Mouse (Mus musculus) natural killer cell, adult 2 months (primary cell): ENCODE data around the gene Gm8082.
"Not testable (repeated sequence)": the region's sequence is repeated elsewhere in the genome, so short reads cannot be mapped to it uniquely, and the experiment has no call there.

Source experiments
- DNase-seq, 2 experiments: peaks; one replicate each; pipeline ENCODE4 v3.0.0; 2022; ENCODE audit warnings: low spot score in 2 of 2

Gene Gm8082

DNA sequence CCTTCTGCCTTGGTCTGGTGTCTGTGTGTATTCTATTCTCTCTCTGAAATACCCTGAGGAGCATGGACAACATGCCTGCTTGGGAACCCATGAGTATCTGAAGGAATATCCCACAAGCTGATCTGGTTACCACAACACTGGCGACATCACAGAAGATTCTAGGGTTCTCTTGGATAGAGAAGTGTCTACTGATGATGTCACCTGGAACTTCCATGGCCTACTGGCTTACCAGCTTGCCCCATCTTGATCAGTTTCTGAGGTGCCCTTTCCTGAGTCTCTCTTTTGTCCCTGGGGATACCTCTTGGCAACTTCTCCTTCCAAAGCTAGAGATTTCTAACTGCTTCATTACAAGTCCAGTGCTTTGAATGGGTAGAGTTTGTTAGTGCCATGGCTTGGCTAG is at the start of gene Gm8082:
Gene Gm8082, minus strand, starts transcription at position 101 of the 400 bp plus-strand sequence.
- not testable (repeated sequence) for DNase-seq

DNA sequence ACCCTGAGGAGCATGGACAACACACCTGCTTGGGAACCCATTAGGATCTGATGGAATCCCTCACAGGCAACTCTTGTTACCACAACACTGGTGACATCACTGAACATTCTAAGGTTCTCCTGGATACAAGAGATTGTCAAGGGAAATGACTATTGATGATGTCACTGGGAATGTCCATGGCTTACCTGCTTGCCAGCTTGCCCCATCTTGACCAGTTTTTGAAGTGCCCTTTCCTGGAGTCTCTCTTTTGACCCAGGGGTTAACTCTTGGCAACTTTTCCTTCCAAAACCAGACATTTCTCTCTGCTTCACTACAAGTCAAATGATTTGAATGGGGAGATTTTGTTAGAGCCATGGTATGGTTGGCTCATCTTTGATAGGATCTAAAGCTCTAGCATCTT is 22.1 kb upstream of the Gm8082 start, which contains the start of gene Gm10376:
Gene Gm10376, minus strand, starts transcription at position 101 of the 400 bp plus-strand sequence.
- not testable (repeated sequence) for DNase-seq
